Mouse (Mus musculus) forebrain, postnatal 0 days (tissue): Measurements from ENCODE around the gene Pcnp. TPM values are rescaled to one million over a fixed set of nuclear protein-coding genes. Genes with fewer than 3 reads are reported as not detected.
"Not testable (repeated sequence)": the region's sequence is repeated elsewhere in the genome, so short reads cannot be mapped to it uniquely, and the experiment has no call there.

Experiments
- ATAC-seq: fragments of 200-750 bp; cut with Nextera tagmentation; 2 replicates; pipeline ENCODE4 v1.8.0; 2017; ENCODE audit warnings: mild to moderate bottlenecking, moderate library complexity
- DNase-seq: peaks from one replicate; pipeline ENCODE4 v3.0.0-alpha.2; 2015
- H3K27ac ChIP-seq: fragments of 300-500 bp; sonication (generic); 2 replicates; pipeline ENCODE4 v1.5.1; 2014; ENCODE audit warnings: low read depth, mild to moderate bottlenecking, antibody characterized with exemption, low read length, moderate library complexity, mixed read lengths
- H3K27me3 ChIP-seq: fragments of 300-500 bp; sonication (generic); 2 replicates; pipeline ENCODE4 v1.6.1; 2014; ENCODE audit warnings: mild to moderate bottlenecking, low read length, mixed read lengths; ENCODE audit not compliant: insufficient read depth
- H3K36me3 ChIP-seq: fragments of 300-500 bp; sonication (generic); 2 replicates; pipeline ENCODE4 v1.6.1; 2014; ENCODE audit warnings: mild to moderate bottlenecking, moderate library complexity; ENCODE audit not compliant: insufficient read depth
- H3K4me1 ChIP-seq: fragments of 300-500 bp; sonication (generic); 2 replicates; pipeline ENCODE4 v1.6.1; 2014; ENCODE audit warnings: antibody characterized with exemption; ENCODE audit not compliant: insufficient read depth
- H3K4me2 ChIP-seq: fragments of 300-500 bp; sonication (generic); 2 replicates; pipeline ENCODE4 v1.6.1; 2014; ENCODE audit warnings: low read depth, mild to moderate bottlenecking, moderate library complexity
- H3K4me3 ChIP-seq: fragments of 300-500 bp; sonication (generic); 2 replicates; pipeline ENCODE4 v1.5.1; 2014; ENCODE audit warnings: low read depth, low read length, mixed read lengths
- H3K9ac ChIP-seq: fragments of 300-500 bp; sonication (generic); 2 replicates; pipeline ENCODE4 v1.6.1; 2014; ENCODE audit warnings: mild to moderate bottlenecking
- H3K9me3 ChIP-seq: fragments of 300-500 bp; sonication (generic); 2 replicates; pipeline ENCODE4 v1.6.1; 2016; ENCODE audit warnings: low read length
- CTCF ChIP-seq: sonication (generic); IDR thresholded peaks from 2 replicates; pipeline ENCODE4 v1.5.1; 2016; ENCODE audit warnings: antibody characterized with exemption, control low read depth, low read depth
- WGBS: fragments of 180-500 bp; shearing (Covaris S2); extraction: QIAGEN DNeasy Blood & Tissue Kit; methylation state at CpG from one replicate; pipeline ENCODE4 v1.1.7; 2014; 5-methylcytosine and 5-hydroxymethylcytosine counted together
- microRNA-seq, 2 experiments: library from miRNA; unstranded; fragments of <30 nt; microRNA quantifications; one replicate each; pipeline ENCODE4; 2016
- polyA plus RNA-seq: library from polyadenylated mRNA; unstranded; fragments of >200 nt; fragmentation: Nextera tagmentation; extraction: Ambion mirVana; gene quantifications from 2 replicates; pipeline ENCODE4 v1.2.1, GENCODE M21; 2015
- total RNA-seq: library from RNA; depleted of rRNA; stranded (reverse); fragments of >200 nt; gene quantifications from 2 replicates; pipeline ENCODE4 v1.2.3, GENCODE M21; 2014; rRNA removed

The Pcnp gene
- total and polyA plus RNA-seq, 2 experiments from 2014 or later = 106 to 236 TPM

GRCm38 (mm10) chr16:55967221-55967620 lies 62.3 kb downstream of the Pcnp start:
- ATAC-seq (no peak), DNase-seq (no peak)

GRCm38 (mm10) chr16:55966212-55966871 lies 63.2 kb downstream of the Pcnp start, which contains the start of gene Rpl24:
Gene Rpl24, plus strand, starts transcription at chr16:55966275.
- Histone ChIP-seq H3K27me3 (no peaks in the 10 kb centered on the region), H3K9ac (peak within 1 kb of the TSS; percentile 87), H3K4me1 (peaks cover 6% of the 10 kb centered on the region), H3K9me3 (no peaks in the 10 kb centered on the region), H3K27ac (peak within 1 kb of the TSS; percentile 89), H3K4me2 (peak within 1 kb of the TSS; percentile 69), H3K4me3 (peak within 1 kb of the TSS; percentile 76), H3K36me3 (peaks cover 22% of the 10 kb centered on the region)
- under 1% methylated on average over 42 of the region's 42 CpGs for WGBS
- ATAC-seq (peak; percentile 97), DNase-seq (peak; percentile 97)
- no peak; the same call in 1 of the 2 replicates for TF ChIP-seq CTCF

More at GRCm38 (mm10) chr16:55967221-55967620, 62.3 kb downstream of the Pcnp start:
- Histone ChIP-seq H3K4me2 (peak overlapping the region; percentile 69), H3K27me3 (no peaks in the 10 kb centered on the region), H3K9me3 (no peaks in the 10 kb centered on the region), H3K27ac (no peak overlapping the region), H3K36me3 (peaks cover 31% of the 10 kb centered on the region), H3K4me1 (peaks cover 6% of the 10 kb centered on the region), H3K4me3 (peak overlapping the region; percentile 76), H3K9ac (peak overlapping the region; percentile 87)
- no peak for TF ChIP-seq CTCF
- 6% methylated on average over 1 of the region's 1 CpGs for WGBS

- Histone ChIP-seq H3K4me3 (no peak overlapping the region), H3K9me3 (no peaks in the 10 kb centered on the region), H3K4me1 (peaks cover 6% of the 10 kb centered on the region), H3K9ac (no peak overlapping the region), H3K36me3 (peaks cover 3% of the 10 kb centered on the region; the same call in 1 of the 2 replicates), H3K27me3 (no peaks in the 10 kb centered on the region), H3K4me2 (no peak overlapping the region), H3K27ac (no peak overlapping the region)
- 59% methylated on average over 4 of the region's 4 CpGs for WGBS
- DNase-seq (no peak), ATAC-seq (no peak)
- peak; percentile 39 for TF ChIP-seq CTCF
These were observed 65.2 kb downstream of the Pcnp start for GRCm38 (mm10) chr16:55964126-55964949.

- not testable (repeated sequence) for H3K27me3 ChIP-seq, H3K9me3 ChIP-seq, H3K4me3 ChIP-seq, DNase-seq, H3K36me3 ChIP-seq, H3K4me1 ChIP-seq, ATAC-seq, H3K9ac ChIP-seq, H3K4me2 ChIP-seq, H3K27ac ChIP-seq
- 91% methylated on average over 6 of the region's 11 CpGs for WGBS
These were observed 66.5 kb downstream of the Pcnp start for GRCm38 (mm10) chr16:55963068-55963467.

Small RNAs within 50 kb of the gene (microRNA-seq; reads per million reads assigned to microRNA genes)
- gene Gm24047 = 0 reads per million in 2 experiments

Other genes starting within 250 kb of the Pcnp start
- gene Nfkbiz, start 190.8 kb downstream of the Pcnp start, total RNA-seq = 1.9 and 2.4 TPM in 2 replicates
- 1.1 and 1.5 TPM in 2 replicates for gene Nfkbiz, start 190.8 kb downstream of the Pcnp start, polyA plus RNA-seq
- gene Nxpe3, start 134.5 kb downstream of the Pcnp start, total RNA-seq = 1.8 and 2.2 TPM in 2 replicates
- gene Nxpe3, start 134.5 kb downstream of the Pcnp start, polyA plus RNA-seq = 0.50 and 1.2 TPM in 2 replicates
- gene Cep97, start 94.9 kb downstream of the Pcnp start, total RNA-seq = 9.4 and 10.0 TPM in 2 replicates
- gene Cep97, start 94.9 kb downstream of the Pcnp start, polyA plus RNA-seq = 6.5 and 7.3 TPM in 2 replicates
- gene Rpl24, start 63.5 kb downstream of the Pcnp start, total RNA-seq = 576 and 901 TPM in 2 replicates
- gene Rpl24, start 63.5 kb downstream of the Pcnp start, polyA plus RNA-seq = 584 and 740 TPM in 2 replicates
- gene Zbtb11, start 55.9 kb downstream of the Pcnp start, total RNA-seq = 22.3 and 23.7 TPM in 2 replicates
- 9.9 and 15.6 TPM in 2 replicates for gene Zbtb11, start 55.9 kb downstream of the Pcnp start, polyA plus RNA-seq
- gene Trmt10c, start 8.1 kb upstream of the Pcnp start, total RNA-seq = 16.1 and 20.5 TPM in 2 replicates
- 16.8 and 19.3 TPM in 2 replicates for gene Trmt10c, start 8.1 kb upstream of the Pcnp start, polyA plus RNA-seq
- 28.9 and 35.0 TPM in 2 replicates for gene Senp7, start 18.6 kb upstream of the Pcnp start, total RNA-seq
- 26.2 and 32.8 TPM in 2 replicates for gene Senp7, start 18.6 kb upstream of the Pcnp start, polyA plus RNA-seq
- gene Impg2, start 174.6 kb upstream of the Pcnp start, total RNA-seq = 0.48 and 0.54 TPM in 2 replicates
- gene Impg2, start 174.6 kb upstream of the Pcnp start, polyA plus RNA-seq = 0.08 and 0.20 TPM in 2 replicates